Mouse (Mus musculus) intestine, embryonic 14.5 days (tissue): ENCODE measurements at regions not wholly inside any gene's neighbourhood (a gene's known extent, or its start where the extent isn't known, plus 50 kb on each side); places are given as distances from the start of the nearest gene placed in this dataset.

Experiments
- ATAC-seq: fragments of 200-750 bp; cut with Nextera tagmentation; replicated peaks from 2 replicates; pipeline ENCODE4 v1.8.0; 2017; ENCODE audit warnings: low read depth, moderate number of reproducible peaks, moderate TSS enrichment, moderate library complexity; ENCODE audit not compliant: low FRiP score, low TSS enrichment
- DNase-seq: peaks from one replicate; pipeline ENCODE4 v3.0.0-alpha.2; 2018; ENCODE audit warnings: low spot score
- H3K27ac ChIP-seq: fragments of 300-500 bp; sonication (generic); 2 replicates; pipeline ENCODE4 v1.5.1; 2014; ENCODE audit warnings: low read depth, mild to moderate bottlenecking, control low read depth
- H3K27me3 ChIP-seq: fragments of 300-500 bp; sonication (generic); replicated peaks from 2 replicates; pipeline ENCODE4 v1.6.1; 2014; ENCODE audit warnings: low read length, control low read depth; ENCODE audit not compliant: control insufficient read depth, insufficient read depth
- H3K36me3 ChIP-seq: fragments of 300-500 bp; sonication (generic); 2 replicates; pipeline ENCODE4 v1.6.1; 2014; ENCODE audit warnings: low read length, control low read depth; ENCODE audit not compliant: control insufficient read depth, insufficient read depth
- H3K4me1 ChIP-seq: fragments of 300-500 bp; sonication (generic); replicated peaks from 2 replicates; pipeline ENCODE4 v1.6.1; 2014; ENCODE audit warnings: low read length, control low read depth, mixed read lengths; ENCODE audit not compliant: control insufficient read depth, insufficient read depth
- H3K4me2 ChIP-seq: fragments of 300-500 bp; sonication (generic); 2 replicates; pipeline ENCODE4 v1.6.1; 2014; ENCODE audit warnings: low read length
- H3K4me3 ChIP-seq: fragments of 300-500 bp; sonication (generic); 2 replicates; pipeline ENCODE4 v1.5.1; 2014; ENCODE audit warnings: low read depth, low read length, control low read depth, mixed read lengths
- H3K9ac ChIP-seq: fragments of 300-500 bp; sonication (generic); 2 replicates; pipeline ENCODE4 v1.6.1; 2014; ENCODE audit warnings: mild to moderate bottlenecking, low read length
- H3K9me3 ChIP-seq: fragments of 300-500 bp; sonication (generic); 2 replicates; pipeline ENCODE4 v1.6.1; 2016; ENCODE audit warnings: low read length, control low read depth; ENCODE audit not compliant: control insufficient read depth
- WGBS: fragments of 180-500 bp; shearing (Covaris S2); extraction: QIAGEN DNeasy Blood & Tissue Kit; methylation state at CpG from one replicate; pipeline ENCODE4 v1.1.7; 2014; 5-methylcytosine and 5-hydroxymethylcytosine counted together

GRCm38 (mm10) chr1:133492291-133492985, 68.3 kb upstream of the Sox13 start:
- Histone ChIP-seq H3K27me3 (no peaks in the 10 kb centered on the region), H3K27ac (peak overlapping the region; percentile 77), H3K4me3 (peak overlapping the region; percentile 38), H3K4me1 (peaks cover 19% of the 10 kb centered on the region), H3K9ac (peak overlapping the region; percentile 50), H3K36me3 (no peaks in the 10 kb centered on the region), H3K9me3 (no peaks in the 10 kb centered on the region), H3K4me2 (peak overlapping the region; percentile 98)
- peak; percentile 67 for DNase-seq
- 13% methylated on average over 11 of the region's 11 CpGs for WGBS
- ATAC-seq: peak; percentile 53

GRCm38 (mm10) chr1:133491857-133492290, 67.7 kb upstream of the Sox13 start:
- Histone ChIP-seq H3K27me3 (no peaks in the 10 kb centered on the region), H3K27ac (peak overlapping the region; percentile 77; the same call in 1 of the 2 replicates), H3K4me3 (no peak overlapping the region), H3K4me2 (no peak overlapping the region), H3K9me3 (no peaks in the 10 kb centered on the region), H3K36me3 (no peaks in the 10 kb centered on the region), H3K4me1 (peaks cover 19% of the 10 kb centered on the region), H3K9ac (no peak overlapping the region)
- 26% methylated on average over 4 of the region's 4 CpGs for WGBS
- DNase-seq: no peak
- ATAC-seq: no peak

GRCm38 (mm10) chr1:133487171-133487901, 63.2 kb upstream of the Sox13 start:
- no peak for ATAC-seq
- H3K4me2 ChIP-seq: no peak overlapping the region

GRCm38 (mm10) chr1:133486370-133486769, 62.2 kb upstream of the Sox13 start:
- DNase-seq (no peak), ATAC-seq (0 out of 2 replicates have a peak, but pooled peaks have one; percentile 27)
- H3K27ac ChIP-seq: 0 out of 2 replicates have a peak overlapping the region, but pooled peaks have one; percentile 5
- H3K36me3 ChIP-seq: no peaks in the 10 kb centered on the region
- WGBS: 11% methylated on average over 10 of the region's 10 CpGs
- H3K4me2 ChIP-seq: peak overlapping the region; percentile 13; the same call in 1 of the 2 replicates
- H3K9me3 ChIP-seq: no peaks in the 10 kb centered on the region
- no peak overlapping the region for H3K9ac ChIP-seq
- H3K27me3 ChIP-seq: no peaks in the 10 kb centered on the region
- H3K4me1 ChIP-seq: peaks cover 10% of the 10 kb centered on the region
- no peak overlapping the region for H3K4me3 ChIP-seq

More at GRCm38 (mm10) chr1:133487171-133487901, 63.2 kb upstream of the Sox13 start:
- H3K9ac ChIP-seq: no peak overlapping the region
- DNase-seq: no peak
- peaks cover 16% of the 10 kb centered on the region for H3K4me1 ChIP-seq
- 0 out of 2 replicates have a peak overlapping the region, but pooled peaks have one; percentile 5 for H3K27ac ChIP-seq
- no peaks in the 10 kb centered on the region for H3K9me3 ChIP-seq
- 60% methylated on average over 8 of the region's 8 CpGs for WGBS
- H3K27me3 ChIP-seq: no peaks in the 10 kb centered on the region
- no peaks in the 10 kb centered on the region for H3K36me3 ChIP-seq
- no peak overlapping the region for H3K4me3 ChIP-seq

- Histone ChIP-seq H3K36me3 (no peaks in the 10 kb centered on the region), H3K9ac (no peak overlapping the region), H3K4me1 (peaks cover 10% of the 10 kb centered on the region), H3K9me3 (no peaks in the 10 kb centered on the region), H3K4me2 (no peak overlapping the region), H3K27ac (no peak overlapping the region), H3K27me3 (no peaks in the 10 kb centered on the region), H3K4me3 (no peak overlapping the region)
- ATAC-seq: no peak
- WGBS: 60% methylated on average over 5 of the region's 5 CpGs
- DNase-seq: no peak
Measured at GRCm38 (mm10) chr1:133482891-133483290, 58.7 kb upstream of the Sox13 start.

GRCm38 (mm10) chr1:133474546-133474945, 50.4 kb upstream of the Sox13 start:
- H3K4me1 ChIP-seq: peaks cover 5% of the 10 kb centered on the region
- no peak overlapping the region for H3K9ac ChIP-seq
- WGBS: 67% methylated on average over 2 of the region's 2 CpGs
- H3K36me3 ChIP-seq: no peaks in the 10 kb centered on the region
- no peak overlapping the region for H3K27ac ChIP-seq
- no peak for DNase-seq
- ATAC-seq: no peak
- H3K4me2 ChIP-seq: no peak overlapping the region
- no peak overlapping the region for H3K4me3 ChIP-seq
- no peaks in the 10 kb centered on the region for H3K27me3 ChIP-seq
- H3K9me3 ChIP-seq: peaks cover 3% of the 10 kb centered on the region; the same call in 1 of the 2 replicates
